Mouse (Mus musculus) T-helper 17 cell (primary cell): ENCODE data around the gene Rasgef1a.

ENCODE experiments used
- in situ Hi-C, 2 experiments: fragments of 300-600 bp; cut with MboI, MseI; formaldehyde crosslinking; loops; 1 replicate in 1 of 2; 2 replicates in 1 of 2; pipeline ENCODE4 v1.15.1; 2025; ENCODE audit warnings: high pct_unique_total_duplicates in 2 of 2

Rasgef1a gene

GRCm38 (mm10) chr6:118010756-118011615 lies at the start of gene Rasgef1a:
Rasgef1a (plus strand) TSS chr6:118011438.
- in situ Hi-C loops: no loop called here

GRCm38 (mm10) chr6:117963201-117963600 lies 48.0 kb upstream of the Rasgef1a start:
- in situ Hi-C loops: loop anchor here in 1 of 2 experiments (25.0 kb wide), 1 partner anchor 1176 kb away; no protein-coding TSS in a partner anchor

- in situ Hi-C loops: loop anchor here in 1 of 2 experiments (25.0 kb wide), 1 partner anchor 1179 kb away; no protein-coding TSS in a partner anchor
These were observed 44.5 kb upstream of the Rasgef1a start for GRCm38 (mm10) chr6:117966729-117967128.

- in situ Hi-C loops: loop anchor here in 1 of 2 experiments (25.0 kb wide), 1 partner anchor 800 kb away; no protein-coding TSS in a partner anchor
These were observed 24.1 kb upstream of the Rasgef1a start for GRCm38 (mm10) chr6:117987173-117987572.

GRCm38 (mm10) chr6:117989209-117989608 lies 22.0 kb upstream of the Rasgef1a start:
- in situ Hi-C loops: loop anchor here in 1 of 2 experiments (25.0 kb wide), 1 partner anchor 802 kb away; no protein-coding TSS in a partner anchor

- in situ Hi-C loops: loop anchor here in 1 of 2 experiments (25.0 kb wide), 1 partner anchor 803 kb away; no protein-coding TSS in a partner anchor
These were observed 20.6 kb upstream of the Rasgef1a start for GRCm38 (mm10) chr6:117990649-117991048.

- in situ Hi-C loops: loop anchor here in 1 of 2 experiments (25.0 kb wide), 1 partner anchor 804 kb away; no protein-coding TSS in a partner anchor
These were observed 19.9 kb upstream of the Rasgef1a start for GRCm38 (mm10) chr6:117991297-117991696.

- in situ Hi-C loops: loop anchor here in 1 of 2 experiments (25.0 kb wide), 1 partner anchor 805 kb away; no protein-coding TSS in a partner anchor
These were observed 19.3 kb upstream of the Rasgef1a start for GRCm38 (mm10) chr6:117991928-117992327.

GRCm38 (mm10) chr6:117995168-117995567 lies 16.1 kb upstream of the Rasgef1a start:
- in situ Hi-C loops: loop anchor here in 1 of 2 experiments (25.0 kb wide), 1 partner anchor 808 kb away; no protein-coding TSS in a partner anchor

- in situ Hi-C loops: no loop called here
These were observed 10.0 kb upstream of the Rasgef1a start for GRCm38 (mm10) chr6:118001272-118001671.

- in situ Hi-C loops: no loop called here
These were observed 3.9 kb upstream of the Rasgef1a start for GRCm38 (mm10) chr6:118007302-118007701.

GRCm38 (mm10) chr6:118007843-118008539 lies 3.2 kb upstream of the Rasgef1a start:
- in situ Hi-C loops: no loop called here

GRCm38 (mm10) chr6:118010256-118010655 lies 982 bp upstream of the Rasgef1a start:
- in situ Hi-C loops: no loop called here

- in situ Hi-C loops: no loop called here
These were observed 528 bp downstream of the Rasgef1a start for GRCm38 (mm10) chr6:118011616-118012316.

- in situ Hi-C loops: no loop called here
These were observed 1.1 kb downstream of the Rasgef1a start for GRCm38 (mm10) chr6:118012317-118012700.

- in situ Hi-C loops: no loop called here
These were observed 2.0 kb downstream of the Rasgef1a start for GRCm38 (mm10) chr6:118012987-118013866.

- in situ Hi-C loops: no loop called here
These were observed 3.6 kb downstream of the Rasgef1a start for GRCm38 (mm10) chr6:118014881-118015280.

- in situ Hi-C loops: no loop called here
These were observed 4.7 kb downstream of the Rasgef1a start for GRCm38 (mm10) chr6:118015971-118016370.

- in situ Hi-C loops: no loop called here
These were observed 7.4 kb downstream of the Rasgef1a start for GRCm38 (mm10) chr6:118018666-118019065.

GRCm38 (mm10) chr6:118019569-118019968 lies 8.3 kb downstream of the Rasgef1a start:
- in situ Hi-C loops: no loop called here
